Mouse (Mus musculus): ENCODE measurements at regions not wholly inside any gene's neighbourhood (a gene's known extent, or its start where the extent isn't known, plus 50 kb on each side); places are given as distances from the start of the nearest gene placed in this dataset.
"Not testable (repeated sequence)": the region's sequence is repeated elsewhere in the genome, so short reads cannot be mapped to it uniquely, and the experiment has no call there.

- not testable (repeated sequence) for DNase-seq (ENCODE audit: low spot score)
Measured at GRCm38 (mm10) chr3:6135754-6136153, 385.1 kb downstream of the Gm8797 start.

- no peak for DNase-seq (ENCODE audit: low spot score)
Measured at GRCm38 (mm10) chr3:6137374-6137773, 386.8 kb downstream of the Gm8797 start.

GRCm38 (mm10) chr3:6173775-6174174, 423.2 kb downstream of the Gm8797 start:
- no peak for DNase-seq (ENCODE audit: low spot score)

- no peak for DNase-seq (ENCODE audit: low spot score)
Measured at GRCm38 (mm10) chr3:6182533-6182932, 431.9 kb downstream of the Gm8797 start.

GRCm38 (mm10) chr3:6183400-6183799, 432.8 kb downstream of the Gm8797 start:
- DNase-seq (ENCODE audit: low spot score), result no peak

- no peak for DNase-seq (ENCODE audit: low spot score)
Measured at GRCm38 (mm10) chr3:6204656-6205055, 415.6 kb downstream of the 1700008P02Rik start.

- no peak for DNase-seq (ENCODE audit: low spot score)
Measured at GRCm38 (mm10) chr3:6228685-6229084, 391.6 kb downstream of the 1700008P02Rik start.
